Mouse (Mus musculus) v-Abl transformed pro-B cells (cell line): ENCODE results near the gene Micall2.
"Not testable (repeated sequence)": the region's sequence is repeated elsewhere in the genome, so short reads cannot be mapped to it uniquely, and the experiment has no call there.

Experiments used
- in situ Hi-C, 2 experiments: fragments of 400-800 bp; cut with MboI; formaldehyde crosslinking; loops; one replicate each; pipeline ENCODE4 v1.15.1; 2025; ENCODE audit not compliant: unreplicated experiment in 2 of 2

Gene Micall2

GRCm38 (mm10) chr5:139734016-139734415 is 2.1 kb downstream of the Micall2 start:
- in situ Hi-C loops: no loop called here

GRCm38 (mm10) chr5:139732634-139733107 is 3.5 kb downstream of the Micall2 start:
- in situ Hi-C loops: no loop called here

- in situ Hi-C loops: no loop called here
These were observed 5.2 kb downstream of the Micall2 start for GRCm38 (mm10) chr5:139730712-139731486.

GRCm38 (mm10) chr5:139727261-139727660 is 8.9 kb downstream of the Micall2 start:
- in situ Hi-C loops: no loop called here

- in situ Hi-C loops: no loop called here
These were observed 9.9 kb downstream of the Micall2 start for GRCm38 (mm10) chr5:139726186-139726585.

GRCm38 (mm10) chr5:139724336-139725116 is 11.6 kb downstream of the Micall2 start:
- in situ Hi-C loops: loop anchor here in 1 of 2 experiments (5.0 kb wide), 1 partner anchor 88 kb away; no protein-coding TSS in a partner anchor

GRCm38 (mm10) chr5:139723113-139723512 is 13.0 kb downstream of the Micall2 start:
- in situ Hi-C loops: loop anchor here in 1 of 2 experiments (5.0 kb wide), 1 partner anchor 89 kb away; no protein-coding TSS in a partner anchor

GRCm38 (mm10) chr5:139722709-139723108 is 13.4 kb downstream of the Micall2 start:
- in situ Hi-C loops: loop anchor here in 1 of 2 experiments (5.0 kb wide), 1 partner anchor 90 kb away; no protein-coding TSS in a partner anchor

GRCm38 (mm10) chr5:139718949-139719348 is 17.2 kb downstream of the Micall2 start:
- in situ Hi-C loops: loop anchor here in 1 of 2 experiments (5.0 kb wide), 1 partner anchor 103 kb away; no protein-coding TSS in a partner anchor

GRCm38 (mm10) chr5:139718540-139718939 is 17.6 kb downstream of the Micall2 start:
- in situ Hi-C loops: loop anchor here in 1 of 2 experiments (5.0 kb wide), 1 partner anchor 104 kb away; no protein-coding TSS in a partner anchor

GRCm38 (mm10) chr5:139717723-139718122 is 18.4 kb downstream of the Micall2 start:
- in situ Hi-C loops: loop anchor here in 1 of 2 experiments (5.0 kb wide), 1 partner anchor 105 kb away; no protein-coding TSS in a partner anchor

GRCm38 (mm10) chr5:139706496-139706895 is 29.6 kb downstream of the Micall2 start:
- in situ Hi-C loops: no loop called here

- in situ Hi-C loops: no loop called here
These were observed 33.2 kb downstream of the Micall2 start for GRCm38 (mm10) chr5:139702905-139703304.

- in situ Hi-C loops: no loop called here
These were observed 33.9 kb downstream of the Micall2 start for GRCm38 (mm10) chr5:139702236-139702635.

GRCm38 (mm10) chr5:139696954-139697353 is 39.2 kb downstream of the Micall2 start:
- in situ Hi-C loops: no loop called here

GRCm38 (mm10) chr5:139695876-139696275 is 40.3 kb downstream of the Micall2 start:
- in situ Hi-C loops: not testable (repeated sequence)

GRCm38 (mm10) chr5:139694989-139695571 is 41.1 kb downstream of the Micall2 start:
- in situ Hi-C loops: no loop called here

GRCm38 (mm10) chr5:139694292-139694988 is 41.7 kb downstream of the Micall2 start:
- in situ Hi-C loops: no loop called here

- in situ Hi-C loops: no loop called here
These were observed 45.3 kb downstream of the Micall2 start for GRCm38 (mm10) chr5:139690791-139691190.

- in situ Hi-C loops: no loop called here
These were observed 47.8 kb downstream of the Micall2 start for GRCm38 (mm10) chr5:139688356-139688755.
